Mouse (Mus musculus) intestine, postnatal 0 days (tissue): ENCODE measurements around the gene Capza2. TPM values are rescaled to one million over a fixed set of nuclear protein-coding genes. Genes with fewer than 3 reads are reported as not detected.

ENCODE experiments used
- ATAC-seq: fragments of 200-750 bp; cut with Nextera tagmentation; 2 replicates; pipeline ENCODE4 v1.8.0; 2017; ENCODE audit warnings: mild to moderate bottlenecking, moderate TSS enrichment, moderate library complexity
- H3K27ac ChIP-seq: fragments of 300-500 bp; sonication (generic); 2 replicates; pipeline ENCODE4 v1.5.1; 2014; ENCODE audit warnings: mild to moderate bottlenecking, low read depth, low read length, moderate library complexity
- H3K27me3 ChIP-seq: fragments of 300-500 bp; sonication (generic); replicated peaks from 2 replicates; pipeline ENCODE4 v1.6.1; 2014; ENCODE audit warnings: low read length, mixed read lengths; ENCODE audit not compliant: control insufficient read depth, insufficient read depth
- H3K36me3 ChIP-seq: fragments of 300-500 bp; sonication (generic); 2 replicates; pipeline ENCODE4 v1.6.1; 2014; ENCODE audit warnings: mild to moderate bottlenecking, moderate library complexity; ENCODE audit not compliant: control insufficient read depth, insufficient read depth
- H3K4me1 ChIP-seq: fragments of 300-500 bp; sonication (generic); replicated peaks from 2 replicates; pipeline ENCODE4 v1.6.1; 2014; ENCODE audit warnings: antibody characterized with exemption, low read length, mixed read lengths; ENCODE audit not compliant: control insufficient read depth, insufficient read depth
- H3K4me2 ChIP-seq: fragments of 300-500 bp; sonication (generic); replicated peaks from 2 replicates; pipeline ENCODE4 v1.6.1; 2014; ENCODE audit warnings: low read depth, mild to moderate bottlenecking, moderate library complexity
- H3K4me3 ChIP-seq: fragments of 300-500 bp; sonication (generic); 2 replicates; pipeline ENCODE4 v1.5.1; 2014; ENCODE audit warnings: low read depth, low read length
- H3K9ac ChIP-seq: fragments of 300-500 bp; sonication (generic); 2 replicates; pipeline ENCODE4 v1.6.1; 2014; ENCODE audit warnings: mild to moderate bottlenecking, low read depth, low read length
- H3K9me3 ChIP-seq: fragments of 300-500 bp; sonication (generic); 2 replicates; pipeline ENCODE4 v1.6.1; 2016; ENCODE audit warnings: mixed run types; ENCODE audit not compliant: control insufficient read depth
- CTCF ChIP-seq: sonication (generic); IDR thresholded peaks from 2 replicates; pipeline ENCODE4 v1.5.1; 2016; ENCODE audit warnings: low read depth, mild to moderate bottlenecking, control low read depth, antibody characterized with exemption, moderate library complexity
- WGBS: fragments of 180-500 bp; shearing (Covaris S2); extraction: QIAGEN DNeasy Blood & Tissue Kit; methylation state at CpG from one replicate; pipeline ENCODE4 v1.1.7; 2014; 5-methylcytosine and 5-hydroxymethylcytosine counted together
- polyA plus RNA-seq: library from polyadenylated mRNA; unstranded; fragments of >200 nt; fragmentation: Nextera tagmentation; extraction: Ambion mirVana; gene quantifications from 2 replicates; pipeline ENCODE4 v1.2.1, GENCODE M21; 2015

Gene Capza2
- polyA plus RNA-seq: 195 and 197 TPM in 2 replicates

GRCm38 (mm10) chr6:17635615-17636284 lies at the start of gene Capza2:
Capza2 (plus strand) TSS chr6:17636234.
- H3K9ac ChIP-seq: peak within 1 kb of the TSS; percentile 99
- peak within 1 kb of the TSS; percentile 70 for H3K4me2 ChIP-seq
- 63% methylated on average over 7 of the region's 7 CpGs for WGBS
- peak within 1 kb of the TSS; percentile 98 for H3K4me3 ChIP-seq
- H3K9me3 ChIP-seq: no peaks in the 10 kb centered on the region
- no peaks in the 10 kb centered on the region for H3K36me3 ChIP-seq
- H3K4me1 ChIP-seq: no peaks in the 10 kb centered on the region
- H3K27ac ChIP-seq: peak within 1 kb of the TSS; percentile 99
- TF ChIP-seq CTCF: no peak
- H3K27me3 ChIP-seq: no peaks in the 10 kb centered on the region
- ATAC-seq: no peak

GRCm38 (mm10) chr6:17589049-17589952 lies 46.7 kb upstream of the Capza2 start:
- Histone ChIP-seq H3K27me3 (no peaks in the 10 kb centered on the region), H3K4me3 (no peak overlapping the region), H3K36me3 (no peaks in the 10 kb centered on the region), H3K9ac (no peak overlapping the region), H3K9me3 (peaks cover 3% of the 10 kb centered on the region; the same call in 1 of the 2 replicates), H3K4me2 (peak overlapping the region; percentile 49), H3K27ac (no peak overlapping the region), H3K4me1 (no peaks in the 10 kb centered on the region)
- peak; percentile 71 for ATAC-seq
- WGBS: 20% methylated on average over 16 of the region's 16 CpGs
- TF ChIP-seq CTCF: peak; percentile 92

DNA sequence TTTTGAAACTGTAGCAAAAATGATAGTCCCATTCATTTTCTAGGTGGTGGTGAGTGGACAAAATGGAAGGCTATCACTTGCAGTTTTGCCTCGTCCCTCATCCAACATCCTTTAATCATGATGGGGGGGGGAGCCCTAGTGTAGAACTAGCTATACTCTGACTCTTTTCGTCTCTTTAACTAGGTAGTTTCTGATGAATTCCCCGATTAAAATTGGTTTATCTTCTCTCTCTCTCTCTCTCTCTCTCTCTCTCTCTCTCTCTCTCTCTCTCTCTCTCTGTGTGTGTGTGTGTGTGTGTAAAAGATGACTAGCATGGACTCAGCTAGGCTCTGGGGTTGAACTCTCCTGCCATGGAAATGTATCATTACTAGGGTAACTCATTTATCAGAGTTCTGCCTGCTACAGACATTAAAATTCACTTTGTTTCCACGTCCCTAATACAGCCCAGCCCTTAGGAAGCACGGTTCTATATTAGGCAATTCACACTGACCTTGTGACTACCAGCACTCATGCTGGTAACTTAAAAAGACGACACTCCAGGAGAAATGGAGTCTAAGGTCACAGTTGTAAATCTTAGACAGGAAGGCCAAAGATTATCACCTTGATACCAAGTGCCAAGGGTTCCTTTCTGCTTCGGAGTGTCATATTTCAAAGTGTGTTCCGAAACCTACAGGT lies 45.9 kb upstream of the Capza2 start:
- Histone ChIP-seq H3K36me3 (no peaks in the 10 kb centered on the region), H3K4me1 (no peaks in the 10 kb centered on the region), H3K4me2 (no peak overlapping the region), H3K9ac (no peak overlapping the region), H3K9me3 (peaks cover 3% of the 10 kb centered on the region; the same call in 1 of the 2 replicates), H3K4me3 (no peak overlapping the region), H3K27ac (no peak overlapping the region), H3K27me3 (no peaks in the 10 kb centered on the region)
- ATAC-seq: peak; percentile 70
- 24% methylated on average over 8 of the region's 8 CpGs for WGBS
- TF ChIP-seq CTCF: no peak

GRCm38 (mm10) chr6:17593971-17594370 lies 42.1 kb upstream of the Capza2 start:
- H3K36me3 ChIP-seq: no peaks in the 10 kb centered on the region
- no peak overlapping the region for H3K4me2 ChIP-seq
- ATAC-seq: no peak
- H3K9ac ChIP-seq: no peak overlapping the region
- peaks cover 3% of the 10 kb centered on the region; the same call in 1 of the 2 replicates for H3K9me3 ChIP-seq
- 0 out of 2 replicates have a peak, but pooled peaks cover 3% of the 10 kb centered on the region for H3K4me1 ChIP-seq
- H3K27me3 ChIP-seq: no peaks in the 10 kb centered on the region
- no peak for TF ChIP-seq CTCF
- H3K4me3 ChIP-seq: no peak overlapping the region
- 92% methylated on average over 2 of the region's 2 CpGs for WGBS
- no peak overlapping the region for H3K27ac ChIP-seq

GRCm38 (mm10) chr6:17595712-17596462 lies 40.1 kb upstream of the Capza2 start:
- Histone ChIP-seq H3K4me1 (0 out of 2 replicates have a peak, but pooled peaks cover 3% of the 10 kb centered on the region), H3K36me3 (no peaks in the 10 kb centered on the region), H3K4me3 (no peak overlapping the region), H3K9ac (no peak overlapping the region), H3K27me3 (no peaks in the 10 kb centered on the region), H3K27ac (0 out of 2 replicates have a peak overlapping the region, but pooled peaks have one; percentile 10), H3K9me3 (peaks cover 3% of the 10 kb centered on the region; the same call in 1 of the 2 replicates), H3K4me2 (0 out of 2 replicates have a peak overlapping the region, but pooled peaks have one; percentile 6)
- TF ChIP-seq CTCF: no peak
- 25% methylated on average over 11 of the region's 11 CpGs for whole genome bisulfite sequencing
- ATAC-seq: peak; percentile 97
